Mouse (Mus musculus) cerebellum, postnatal 25 days (tissue): ENCODE results near the gene Mdh1.
"Not testable (repeated sequence)": the region's sequence is repeated elsewhere in the genome, so short reads cannot be mapped to it uniquely, and the experiment has no call there.

Experiments
- DNase-seq, 2 experiments: peaks; one replicate each; pipeline ENCODE4 v3.0.0; 2021; ENCODE audit warnings: mixed read lengths in 2 of 2

Gene Mdh1

GRCm38 (mm10) chr11:21545021-21545420, 27.1 kb downstream of the Mdh1 start:
- DNase-seq = no peak

GRCm38 (mm10) chr11:21542731-21543130, 29.4 kb downstream of the Mdh1 start:
- DNase-seq = no peak

- DNase-seq = no peak
These were observed 31.5 kb downstream of the Mdh1 start for GRCm38 (mm10) chr11:21540622-21541021.

- no peak for DNase-seq
These were observed 32.1 kb downstream of the Mdh1 start for GRCm38 (mm10) chr11:21540072-21540471.

GRCm38 (mm10) chr11:21530856-21531255, 41.3 kb downstream of the Mdh1 start:
- DNase-seq = not testable (repeated sequence)

GRCm38 (mm10) chr11:21528676-21529394, 43.3 kb downstream of the Mdh1 start:
- no peak for DNase-seq

- no peak for DNase-seq
These were observed 54.4 kb downstream of the Mdh1 start for GRCm38 (mm10) chr11:21517726-21518125.

- not testable (repeated sequence) for DNase-seq
These were observed 55.8 kb downstream of the Mdh1 start for GRCm38 (mm10) chr11:21516396-21516795.

- DNase-seq = not testable (repeated sequence)
These were observed 61.6 kb downstream of the Mdh1 start for GRCm38 (mm10) chr11:21510577-21510976.

- not testable (repeated sequence) for DNase-seq
These were observed 63.5 kb downstream of the Mdh1 start for GRCm38 (mm10) chr11:21508713-21509112.

- DNase-seq = not testable (repeated sequence)
These were observed 65.1 kb downstream of the Mdh1 start for GRCm38 (mm10) chr11:21507073-21507472.
